Mouse (Mus musculus) spleen, adult 2 months (tissue): ENCODE measurements at regions not wholly inside any gene's neighbourhood (a gene's known extent, or its start where the extent isn't known, plus 50 kb on each side); places are given as distances from the start of the nearest gene placed in this dataset.

Experiments used
- CTCF ChIP-seq: fragments of 200-500 bp; IDR thresholded peaks from 2 replicates; pipeline ENCODE4 v1.5.1; 2011; ENCODE audit warnings: mild to moderate bottlenecking, inconsistent platforms; ENCODE audit not compliant: insufficient read depth, insufficient read length, insufficient replicate concordance; ENCODE audit errors: extremely low read depth
- POLR2A ChIP-seq: fragments of 200-500 bp; IDR thresholded peaks from 2 replicates; pipeline ENCODE4 v1.6.1; 2011; ENCODE audit warnings: low read depth, low read length, inconsistent platforms

DNA sequence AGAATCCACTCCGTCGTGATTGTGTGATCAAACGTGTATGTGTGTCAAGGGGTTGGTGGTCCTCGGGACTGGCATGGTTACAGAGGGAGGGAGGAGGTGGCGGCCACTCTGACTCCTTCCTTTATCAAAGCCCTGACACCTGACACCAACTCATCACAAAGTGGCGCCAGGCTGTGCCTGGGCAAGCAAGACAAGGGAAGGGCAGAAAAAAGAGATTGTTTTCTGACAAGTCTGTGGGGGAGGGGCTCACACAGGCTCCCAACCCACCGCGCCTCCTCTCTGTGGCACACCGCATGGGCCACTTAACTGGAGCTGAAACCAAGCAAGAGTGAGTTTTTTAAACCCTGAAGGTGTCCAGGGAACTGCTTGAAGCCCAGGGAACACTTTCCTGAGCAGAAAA is 68.5 kb downstream of the Ier5 start:
- TF ChIP-seq POLR2A, result no peak
- TF ChIP-seq CTCF, result no peak
